Mouse (Mus musculus) spleen, postnatal 14 days (tissue): ENCODE data around the gene Zfp385c.
"Not testable (repeated sequence)": the region's sequence is repeated elsewhere in the genome, so short reads cannot be mapped to it uniquely, and the experiment has no call there.

Experiments
- DNase-seq, 2 experiments: peaks; one replicate each; pipeline ENCODE4 v3.0.0; 2021 to 2022; ENCODE audit warnings: low spot score in 2 of 2

Zfp385c gene

DNA sequence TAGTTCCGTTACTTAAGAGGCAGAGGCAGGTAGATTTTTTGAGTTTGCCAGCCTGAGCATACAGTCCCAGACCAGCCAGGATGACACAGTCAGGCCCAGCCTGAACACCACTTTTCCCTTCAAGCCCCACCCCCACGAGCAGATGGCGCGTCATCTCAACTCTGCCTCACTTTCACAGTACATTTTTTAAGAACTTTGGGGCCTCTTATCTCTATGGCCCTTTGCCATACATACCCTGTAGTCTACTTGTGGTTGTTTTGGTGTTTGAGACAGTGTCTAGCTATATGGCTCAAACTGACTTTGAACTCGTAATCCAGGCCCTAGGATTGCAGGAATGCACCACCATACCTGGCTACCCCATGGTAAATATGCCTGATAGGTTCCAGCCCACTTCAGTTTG is 64.2 kb downstream of the Zfp385c start:
- no peak for DNase-seq

DNA sequence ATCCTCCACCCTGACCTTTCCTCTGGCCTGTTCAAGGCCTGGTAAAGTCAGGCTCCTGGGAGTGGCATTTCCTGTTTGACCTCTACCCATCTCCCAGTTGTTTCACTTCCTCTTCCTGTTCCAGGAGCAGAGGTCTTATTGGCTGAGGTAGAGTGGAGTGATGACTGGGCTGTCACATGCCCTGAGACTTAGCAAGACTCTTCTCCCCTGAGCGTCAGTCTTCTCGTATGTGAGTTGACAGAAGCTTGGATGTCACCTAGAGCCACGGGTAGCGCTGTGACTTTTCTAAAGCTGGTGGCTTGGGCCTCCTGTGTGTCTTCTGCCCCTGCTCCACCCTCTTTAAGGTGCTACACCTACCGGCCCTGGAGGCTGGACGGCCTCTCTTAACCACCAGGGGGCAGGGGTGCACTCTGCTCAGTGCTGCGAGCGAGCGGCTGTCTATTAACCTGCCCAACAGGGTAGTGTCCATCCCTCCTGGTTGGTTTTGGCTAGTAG is 65.5 kb downstream of the Zfp385c start:
- DNase-seq = peak; percentile 61 to 79

DNA sequence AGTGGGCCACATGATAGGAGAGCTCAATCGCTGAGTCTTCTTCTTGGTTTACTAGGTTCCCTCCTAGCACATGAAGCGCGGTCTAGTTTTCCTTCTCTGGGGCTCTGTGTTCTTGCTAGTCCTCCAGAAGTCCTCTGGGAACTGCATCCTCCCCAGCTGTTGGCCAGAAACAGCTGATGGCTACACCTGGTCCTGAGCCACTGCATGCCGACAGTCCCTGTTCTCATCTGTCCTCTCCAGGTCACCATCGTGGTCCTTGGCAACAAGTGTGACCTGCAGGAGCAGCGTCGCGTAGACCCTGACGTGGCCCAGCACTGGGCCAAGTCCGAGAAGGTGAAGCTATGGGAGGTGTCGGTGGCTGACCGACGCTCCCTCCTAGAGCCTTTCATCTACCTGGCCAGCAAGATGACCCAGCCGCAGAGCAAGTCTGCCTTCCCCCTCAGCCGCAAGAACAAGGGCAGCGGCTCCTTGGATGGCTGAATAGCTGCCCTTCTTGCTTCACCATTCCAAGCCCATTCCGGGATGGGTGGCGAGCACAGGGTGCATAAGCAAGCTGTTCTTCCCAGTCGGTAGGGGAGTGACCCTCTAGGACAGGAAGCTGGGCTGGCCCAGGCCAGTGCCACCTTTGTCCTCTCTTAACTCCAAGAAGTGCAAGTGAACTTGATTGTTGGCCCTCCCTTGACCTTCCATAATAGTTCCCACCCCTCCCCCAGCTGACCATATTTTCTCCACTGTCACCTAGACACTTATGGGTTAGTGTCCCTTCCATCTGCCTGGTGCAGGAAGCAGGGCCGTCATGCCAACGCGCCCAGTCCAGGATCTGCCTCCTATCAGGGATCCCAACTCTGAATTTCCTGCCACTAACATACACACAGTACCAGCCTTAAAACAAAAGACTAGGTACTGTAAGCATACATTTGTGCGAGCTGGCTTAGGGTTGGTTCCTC is 66.2 kb downstream of the Zfp385c start:
- DNase-seq = no peak

DNA sequence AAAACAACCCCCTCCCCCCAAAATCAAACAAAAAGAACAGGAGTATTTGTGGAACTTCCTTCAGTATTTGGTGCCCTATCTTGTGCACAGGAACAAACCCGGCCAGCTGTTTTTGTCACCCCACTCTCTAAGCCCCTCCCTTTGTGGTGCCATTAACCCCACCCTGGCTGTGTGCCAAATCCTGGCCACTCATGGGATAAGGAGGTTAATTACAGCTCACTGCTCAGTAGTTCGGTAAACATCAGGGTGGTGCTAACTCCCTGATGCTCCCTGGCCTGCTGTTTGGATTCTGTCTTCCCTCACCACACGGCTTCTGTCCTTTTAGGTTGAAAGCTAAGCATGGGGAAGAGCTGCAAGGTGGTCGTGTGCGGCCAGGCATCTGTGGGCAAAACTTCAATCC is 68.4 kb downstream of the Zfp385c start:
- peak in 1 of 2 experiments; percentile 51 for DNase-seq

DNA sequence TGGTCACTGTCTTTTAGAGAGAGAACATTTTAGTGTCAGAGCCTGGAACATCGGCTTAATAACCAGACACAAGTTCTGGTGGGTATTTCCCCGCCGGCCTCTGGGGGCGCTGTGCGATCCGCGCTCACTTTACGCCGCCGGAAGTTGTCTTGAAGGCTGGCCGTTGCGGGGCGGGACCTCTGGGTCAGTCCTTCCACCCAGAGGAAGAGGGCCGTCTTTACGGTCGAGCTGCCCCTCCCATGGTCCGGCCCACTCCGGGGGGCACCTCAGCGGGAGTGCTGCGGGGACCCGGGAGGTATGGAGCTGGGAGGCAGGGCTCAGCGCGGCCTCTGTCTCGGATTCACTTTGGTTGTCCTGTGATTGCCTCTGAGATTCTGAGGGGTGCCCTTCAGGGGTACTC is 69.5 kb downstream of the Zfp385c start:
- DNase-seq = peak; percentile 90 to 94

DNA sequence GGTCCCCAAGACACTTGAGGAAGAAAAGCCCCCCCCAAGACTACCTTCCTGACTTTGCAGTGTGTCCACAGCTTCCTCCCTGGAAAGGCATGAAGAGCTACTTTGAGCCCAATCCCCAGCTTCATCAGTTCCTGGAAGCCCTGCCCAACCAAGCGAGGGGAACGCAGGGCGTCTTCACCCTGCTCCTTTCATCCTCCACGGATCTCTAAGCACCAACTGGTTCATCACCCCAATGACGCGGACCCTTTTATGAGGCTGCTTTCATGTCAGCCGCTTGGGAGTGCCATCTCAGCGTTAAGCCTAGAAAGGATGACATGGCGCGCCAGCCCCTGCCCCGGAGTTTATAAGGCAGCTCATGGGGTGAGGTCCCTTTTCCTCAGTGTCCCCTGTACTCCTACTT is 72.3 kb downstream of the Zfp385c start, which contains the start of gene Dnajc7:
Dnajc7 (minus strand) TSS at position 187 of the 400 bp plus-strand sequence.
- DNase-seq = no peak

DNA sequence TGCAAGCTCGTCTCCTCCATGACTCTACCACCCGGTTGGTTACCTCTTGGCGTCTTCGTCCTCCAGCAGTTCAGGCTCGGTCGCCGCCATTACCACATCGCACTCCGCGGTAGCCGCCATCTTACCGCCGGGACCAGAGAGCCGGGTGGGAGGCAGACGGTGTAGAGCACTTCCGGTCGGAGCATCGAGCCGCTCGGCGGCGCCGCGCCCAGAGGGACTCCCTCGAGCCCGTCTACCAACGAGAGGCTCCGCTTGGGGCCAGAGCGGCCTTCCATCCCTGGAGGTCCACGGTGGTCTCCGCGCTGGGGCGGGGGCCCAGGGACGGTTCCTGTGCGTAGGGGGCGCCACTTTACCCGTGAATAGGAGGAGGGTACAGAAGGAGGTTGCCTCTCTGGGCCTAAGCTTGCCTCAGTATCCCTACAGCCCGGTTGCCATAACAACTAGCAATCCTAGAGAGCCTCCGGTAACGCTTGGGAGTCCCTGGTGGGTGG is 72.7 kb downstream of the Zfp385c start:
- peak; percentile 90 to 92 for DNase-seq

DNA sequence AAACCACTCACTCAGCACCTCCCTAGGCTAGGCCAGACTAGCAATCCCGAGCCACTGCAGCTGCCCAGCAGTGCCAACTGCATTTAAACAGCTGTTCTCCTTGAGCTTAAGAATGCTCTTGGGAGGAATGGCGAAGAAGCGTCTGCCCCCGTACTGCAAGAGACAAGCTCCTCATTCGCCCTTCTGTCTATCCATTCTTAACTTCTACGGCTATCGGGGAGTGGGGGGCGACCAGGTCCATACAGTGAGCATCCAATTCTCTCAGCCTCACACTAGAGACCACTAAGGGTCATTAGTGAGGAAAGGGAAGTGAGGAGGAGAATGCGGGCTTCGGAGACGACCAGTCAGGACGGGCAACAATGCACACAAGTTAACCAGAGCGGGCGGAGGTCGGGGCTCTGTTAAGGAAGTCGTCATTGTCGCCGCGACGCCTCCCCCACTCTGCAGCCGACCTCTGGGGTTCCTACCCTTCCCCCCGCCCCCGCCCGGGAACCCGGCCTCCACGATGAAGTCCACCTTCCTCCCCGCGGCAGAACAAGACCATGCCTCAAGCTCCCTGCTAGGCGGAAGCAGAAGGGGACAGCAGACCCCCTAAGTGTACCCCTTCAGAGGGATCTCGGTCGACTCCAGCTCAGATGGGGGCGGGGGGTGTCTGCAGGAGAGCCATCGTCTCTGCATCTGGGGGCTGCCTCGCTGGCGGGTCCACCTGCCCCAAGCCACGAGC is 73.3 kb downstream of the Zfp385c start, which contains the start of gene Nkiras2:
Nkiras2 (plus strand) TSS at position 484 of the 724 bp plus-strand sequence.
- DNase-seq = peak; percentile 44 to 67

DNA sequence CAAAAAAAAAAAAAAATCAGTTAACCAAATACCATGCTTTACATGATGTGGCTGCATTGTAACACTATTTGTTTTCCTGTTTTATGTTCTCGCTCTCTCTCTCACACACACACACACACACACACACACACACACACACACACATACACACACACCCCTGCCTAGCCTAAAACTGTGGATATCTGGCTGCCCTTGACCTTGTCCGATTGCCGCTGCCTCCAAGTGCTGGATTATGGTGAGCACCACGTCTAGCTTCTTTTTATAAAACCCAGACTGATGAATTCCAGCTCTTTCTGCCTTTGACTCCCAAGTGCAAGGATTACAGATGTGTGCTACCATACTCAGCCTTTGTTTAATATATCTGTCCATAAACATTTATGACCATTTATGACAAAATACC is 74.8 kb downstream of the Zfp385c start:
- no peak for DNase-seq

DNA sequence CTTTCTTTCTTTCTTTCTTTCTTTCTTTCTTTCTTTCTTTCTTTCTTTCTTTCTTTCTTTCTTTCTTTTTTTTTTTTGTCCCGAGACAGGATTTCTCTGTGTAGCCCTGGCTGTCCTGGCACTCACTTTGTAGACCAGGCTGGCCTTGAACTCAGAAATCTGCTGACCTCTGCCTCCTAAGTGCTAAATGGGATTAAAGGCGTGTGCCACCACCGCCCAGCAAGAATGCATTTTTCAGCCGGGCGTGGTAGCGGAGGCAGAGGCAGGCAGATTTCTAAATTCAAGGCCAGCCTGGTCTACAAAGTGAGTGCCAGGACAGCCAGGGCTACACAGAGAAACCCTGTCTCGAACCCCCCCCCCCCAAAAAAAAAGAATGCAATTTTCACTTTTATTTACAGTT is 75.4 kb downstream of the Zfp385c start:
- DNase-seq = not testable (repeated sequence)

DNA sequence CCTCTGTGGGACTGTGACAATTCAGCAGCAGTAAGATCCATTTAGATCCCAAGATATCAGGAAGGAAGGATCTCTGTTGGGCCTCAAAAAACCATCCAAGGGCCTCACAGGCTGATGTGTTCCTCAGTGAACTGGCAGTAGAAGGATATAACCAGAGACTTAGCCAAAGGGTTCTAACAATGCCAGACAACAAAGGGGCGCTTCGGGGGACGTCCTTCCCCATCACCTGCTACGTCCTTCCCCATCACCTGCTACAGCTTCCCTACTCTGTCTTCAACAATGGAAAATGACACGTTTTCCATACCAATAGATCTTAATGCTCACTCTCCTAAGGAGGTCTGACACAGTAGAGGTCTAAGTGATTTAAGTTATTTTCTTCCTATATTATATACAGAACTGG is 75.9 kb downstream of the Zfp385c start:
- no peak for DNase-seq

DNA sequence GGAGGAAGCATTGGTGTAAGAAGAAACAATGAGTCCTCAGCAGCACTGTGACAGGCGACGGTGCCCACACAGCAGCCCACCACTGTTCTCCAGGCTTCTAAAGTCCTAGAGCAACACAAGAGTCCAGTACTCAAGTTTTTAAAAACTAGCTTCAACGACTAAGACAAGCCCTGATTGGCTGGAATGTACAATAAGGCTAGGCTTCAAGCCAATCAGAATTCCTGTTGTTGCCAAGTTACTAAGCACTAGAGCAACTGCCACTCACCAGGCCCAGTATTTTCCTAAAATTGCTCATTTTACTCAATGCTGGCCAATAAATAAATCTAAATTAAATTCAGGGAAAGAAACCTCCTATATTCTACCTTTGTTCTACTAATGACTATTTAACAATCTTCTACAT is 79.0 kb downstream of the Zfp385c start:
- DNase-seq = no peak

DNA sequence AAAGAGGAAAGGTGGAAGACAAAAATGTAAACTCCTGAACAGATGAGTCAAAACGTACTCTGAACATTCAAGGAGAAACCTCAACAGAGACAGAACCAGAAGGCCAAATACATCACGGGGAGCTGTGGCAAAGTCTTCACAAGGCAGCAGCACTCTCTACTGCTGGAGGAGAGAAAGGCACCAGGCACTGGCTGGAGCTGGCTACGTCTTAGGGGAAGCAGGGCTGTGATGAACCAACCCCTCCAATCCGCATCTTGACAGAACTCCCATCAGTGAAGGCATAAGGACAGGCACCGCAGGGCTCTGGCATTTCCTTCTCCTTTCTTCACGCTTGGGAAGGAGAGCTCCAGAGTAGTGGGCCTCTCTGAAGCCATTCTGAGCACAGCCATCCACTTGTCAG is 80.6 kb downstream of the Zfp385c start:
- DNase-seq = no peak

DNA sequence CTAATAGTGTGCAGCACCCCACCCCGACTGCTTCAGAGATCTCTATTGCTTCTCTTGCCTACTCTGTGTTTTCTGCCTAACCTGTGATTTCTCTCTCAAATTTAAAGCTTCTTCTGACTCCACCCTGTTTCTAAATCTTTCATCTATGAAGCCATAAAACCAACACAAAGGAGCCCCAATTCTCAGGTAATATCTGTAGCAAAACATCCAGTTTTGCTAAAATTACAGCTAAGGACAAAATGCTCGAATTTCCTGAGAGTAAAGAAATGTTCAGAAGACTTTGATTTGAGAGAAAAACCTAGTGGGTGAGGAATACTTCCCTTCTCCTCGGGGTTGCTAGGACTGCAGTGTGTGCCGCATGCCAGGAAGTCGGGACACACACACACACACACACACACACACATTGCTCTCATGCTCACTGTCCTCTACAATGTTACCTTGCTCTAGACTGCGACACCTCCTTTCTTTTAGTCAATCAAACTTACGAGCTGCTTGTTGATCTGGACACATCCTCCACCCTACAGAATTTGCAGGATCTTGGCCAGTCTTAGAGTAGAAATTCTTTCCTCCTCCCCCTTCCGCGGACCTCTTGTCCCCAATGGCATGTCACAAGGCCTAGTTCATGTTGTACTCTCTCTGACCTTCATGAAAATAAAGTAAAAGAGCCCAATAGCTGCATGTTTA is 82.1 kb downstream of the Zfp385c start:
- no peak for DNase-seq

DNA sequence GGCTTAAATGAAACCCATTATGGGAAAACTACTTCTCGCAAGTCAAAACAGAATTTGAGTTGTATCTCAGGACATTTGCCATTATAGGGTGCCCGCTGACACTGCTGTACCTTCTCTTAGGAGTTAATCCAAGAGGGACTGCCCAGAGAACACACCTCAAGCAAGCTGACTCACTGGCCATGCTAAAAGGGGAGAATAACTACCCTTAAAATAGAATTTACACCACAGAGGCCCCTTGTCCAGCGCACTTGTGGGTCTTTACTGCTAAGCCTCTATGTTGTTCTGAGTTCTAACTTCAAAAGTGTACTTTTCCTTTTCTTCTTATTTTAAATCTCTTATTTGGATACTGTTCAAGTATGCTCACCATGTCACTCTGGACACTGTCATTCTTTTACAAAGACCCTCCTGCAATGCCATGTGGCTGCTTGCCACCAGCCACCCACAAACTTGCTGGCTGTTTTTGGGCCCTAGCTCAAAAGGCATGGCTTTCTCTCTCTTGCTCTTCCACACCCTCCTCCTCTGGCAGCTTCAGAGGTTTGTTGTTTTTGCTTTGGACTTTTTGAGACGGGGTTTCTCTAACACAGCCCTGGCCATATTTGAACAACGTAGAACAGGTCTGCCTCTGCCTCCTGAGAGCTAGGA is 82.8 kb downstream of the Zfp385c start:
- no peak for DNase-seq

DNA sequence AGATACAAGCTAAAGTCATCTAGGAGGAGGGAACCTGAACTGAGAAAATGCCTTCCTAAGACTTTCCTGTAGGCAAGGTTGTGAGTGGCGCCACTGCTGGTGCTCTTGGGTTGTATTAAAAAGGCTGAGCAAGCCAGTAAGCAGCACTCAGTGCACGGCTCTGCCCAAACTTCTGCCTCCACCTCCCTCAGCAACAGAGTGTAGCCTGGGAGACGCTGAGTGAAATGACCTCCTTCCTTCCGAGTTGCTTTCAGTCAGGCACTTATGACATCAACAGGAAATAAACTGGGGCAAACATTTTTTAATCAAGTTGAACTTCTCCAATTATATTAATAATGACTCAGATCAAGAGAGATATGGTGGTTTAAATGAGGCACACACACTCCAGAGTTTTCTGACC is 83.5 kb downstream of the Zfp385c start:
- DNase-seq = no peak

DNA sequence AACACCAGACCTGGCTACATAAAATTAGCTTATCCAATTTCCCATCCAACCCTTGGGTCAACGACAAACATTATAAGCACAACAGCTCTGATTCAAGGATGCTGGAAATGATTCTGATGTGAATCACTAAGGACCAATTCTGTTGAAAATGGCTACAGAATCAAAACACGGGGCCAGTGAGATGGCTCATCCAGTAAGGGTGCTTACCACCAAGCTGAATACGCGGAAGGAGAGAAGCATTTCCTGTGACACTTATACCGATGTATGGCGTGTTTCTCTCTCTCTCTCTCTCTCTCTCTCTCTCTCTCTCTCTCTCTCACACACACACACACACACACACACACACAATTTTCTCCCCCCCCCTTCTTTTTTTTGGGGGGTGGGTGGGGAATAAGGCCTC is 85.1 kb downstream of the Zfp385c start:
- no peak for DNase-seq

DNA sequence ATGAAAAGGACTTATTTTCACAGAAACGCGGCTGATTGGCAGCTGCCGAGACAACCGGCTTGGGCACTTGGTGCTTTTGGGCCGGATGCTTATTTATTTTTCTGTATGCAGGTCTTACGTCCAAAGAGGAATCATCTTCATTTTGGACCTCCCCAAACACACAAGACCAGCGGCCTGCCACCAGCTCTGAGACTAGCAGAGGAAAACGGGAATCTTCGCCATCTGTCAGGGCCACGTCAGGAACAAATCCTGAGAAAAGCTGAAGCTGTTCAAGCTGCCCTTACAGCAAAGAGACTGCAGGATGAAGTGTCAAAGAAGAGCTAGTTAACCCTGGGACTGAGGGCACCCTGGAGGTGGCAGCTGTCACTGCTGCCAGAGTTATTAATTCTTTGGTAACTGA is 86.8 kb downstream of the Zfp385c start:
- no peak for DNase-seq

DNA sequence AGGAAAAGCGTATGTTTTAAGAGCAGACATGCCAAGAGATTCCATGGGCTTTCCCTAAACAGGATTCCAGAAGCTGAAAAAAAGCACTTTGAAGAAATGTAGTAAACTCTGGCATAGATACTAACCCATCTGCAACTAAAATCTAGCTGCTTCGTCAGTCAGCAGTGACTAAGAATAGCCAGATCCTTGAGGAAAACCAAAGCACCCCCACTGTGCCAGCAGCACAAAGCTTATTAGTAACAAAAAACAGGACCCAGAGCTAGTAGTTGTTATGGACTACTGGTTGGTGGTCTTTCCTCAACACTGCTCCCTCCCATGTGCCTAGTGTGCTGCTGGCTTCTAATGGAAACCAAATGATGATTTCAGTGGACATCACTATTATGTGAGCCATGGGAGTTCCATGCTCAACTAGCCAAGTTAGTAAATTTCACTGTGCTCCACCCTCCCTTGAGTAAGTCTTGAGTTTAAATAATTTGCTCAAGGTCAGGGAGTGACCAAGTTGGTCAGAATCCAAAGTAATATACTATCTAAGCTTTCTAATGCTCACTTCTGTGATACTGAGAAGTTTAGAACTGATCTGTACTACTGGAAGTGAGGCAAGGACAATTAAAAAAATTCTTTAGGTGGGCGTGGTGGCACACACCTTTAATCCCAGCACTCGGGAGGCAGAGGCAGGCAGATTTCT is 87.8 kb downstream of the Zfp385c start:
- DNase-seq = no peak

DNA sequence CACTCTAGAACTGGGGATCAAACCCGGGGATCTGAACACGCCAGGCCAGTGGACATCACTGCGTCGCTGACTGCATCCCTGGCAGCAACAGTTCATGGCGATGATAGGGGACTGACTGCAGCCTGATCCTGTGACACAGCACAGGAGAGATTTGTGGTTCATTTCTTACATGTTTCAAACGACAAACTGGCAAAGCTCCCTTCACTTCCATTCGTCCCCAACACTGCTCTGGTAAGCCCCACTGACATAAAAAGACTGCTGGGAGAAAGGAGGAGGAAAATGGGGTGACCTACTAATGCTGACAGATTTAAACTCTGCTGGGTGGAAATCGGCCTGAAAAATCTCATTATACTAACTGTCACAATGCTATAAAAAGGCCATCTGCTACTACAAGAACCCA is 88.4 kb downstream of the Zfp385c start:
- DNase-seq = no peak

DNA sequence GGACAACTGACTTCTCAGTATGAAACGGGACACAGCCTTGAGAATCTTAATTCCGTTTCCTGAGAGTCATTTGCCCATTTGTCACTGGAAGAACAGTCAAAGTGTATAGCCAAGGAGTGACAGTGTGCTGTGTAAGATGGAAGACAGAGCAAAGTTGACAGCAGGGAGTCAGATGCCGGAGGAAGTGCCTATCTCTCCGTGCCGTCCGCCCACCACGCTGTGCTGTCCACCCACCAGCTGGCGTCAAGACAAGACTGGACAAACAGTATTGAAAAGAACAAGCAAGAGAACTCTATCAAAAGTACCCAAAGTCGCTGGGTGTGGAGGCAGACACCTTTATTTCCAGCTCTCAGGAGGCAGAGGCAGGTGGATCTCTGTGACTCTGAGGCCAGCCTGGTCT is 89.1 kb downstream of the Zfp385c start:
- DNase-seq = no peak
